Mouse (Mus musculus) induced T-regulatory cell, adult 2 months (primary cell): ENCODE measurements around the gene Nkx2-3.

Experiments
- DNase-seq: peaks from one replicate; pipeline ENCODE4 v3.0.0-alpha.2; 2012; ENCODE audit warnings: low read depth

Gene Nkx2-3

DNA sequence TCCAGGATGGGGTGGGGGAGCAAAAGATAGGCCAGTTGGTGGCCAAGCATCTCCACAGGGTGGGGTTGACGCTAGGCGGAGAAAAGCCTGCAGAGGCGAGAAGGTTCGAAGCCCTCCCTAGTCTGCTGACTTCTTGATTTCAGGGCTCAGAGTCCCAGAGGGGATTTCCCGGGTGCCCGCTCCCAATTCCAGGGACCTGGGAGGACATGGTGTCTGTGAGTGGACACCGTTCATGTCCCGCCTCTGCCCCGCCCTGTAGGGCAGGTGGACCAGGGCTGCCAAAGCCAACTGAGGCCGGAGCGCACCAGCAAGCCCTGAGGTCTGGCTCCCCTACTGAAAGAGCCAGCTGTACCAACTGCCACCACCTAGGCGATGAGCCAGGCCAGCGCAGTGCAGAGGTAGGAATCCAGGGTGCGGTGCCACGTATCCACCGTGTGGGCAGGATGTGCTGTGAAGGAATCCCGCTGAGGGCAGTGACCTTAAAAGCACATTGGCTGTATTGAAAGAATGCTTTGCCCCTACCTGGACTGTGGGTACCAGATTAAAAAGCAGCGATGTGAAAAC is 7.9 kb downstream of the Nkx2-3 start:
- no peak for DNase-seq

DNA sequence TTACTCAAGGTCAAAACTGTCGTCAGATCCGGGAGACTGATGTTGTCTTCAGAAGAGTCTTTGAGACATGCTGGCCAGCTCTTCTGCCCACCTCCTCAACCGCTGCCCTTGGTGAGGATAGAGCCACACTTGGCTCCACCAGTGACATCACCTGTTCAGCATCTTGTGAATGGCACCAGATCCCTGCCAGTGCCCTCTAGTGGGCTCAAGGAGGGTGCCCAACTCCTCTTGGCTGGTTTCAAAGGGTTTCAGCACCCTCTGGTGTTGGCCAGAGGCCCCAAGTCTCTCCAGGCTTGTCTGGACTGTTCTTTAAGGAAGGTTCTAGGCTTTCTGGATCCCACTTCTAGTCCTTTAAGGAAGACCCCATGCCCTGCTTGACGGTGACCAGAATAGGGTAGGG is 11.8 kb downstream of the Nkx2-3 start:
- DNase-seq: peak; percentile 75

DNA sequence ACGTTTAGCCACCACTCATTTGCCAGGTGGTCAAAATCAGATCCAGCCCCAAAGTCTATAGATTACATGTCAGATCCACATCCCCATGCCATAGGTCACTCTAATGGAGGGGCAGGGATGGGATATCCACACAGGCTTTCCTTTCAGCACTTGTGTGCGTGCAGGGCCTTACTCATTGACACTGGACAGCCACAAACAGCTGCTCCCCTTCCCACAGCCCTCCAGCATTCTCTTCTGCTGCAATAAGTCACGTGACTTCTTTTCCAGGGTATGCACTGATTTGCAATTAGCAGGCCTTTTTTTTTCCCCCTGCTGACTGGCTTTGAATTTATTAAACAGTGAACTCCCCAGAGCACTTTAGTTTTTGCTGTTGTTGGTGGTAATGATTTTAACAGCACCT is 14.0 kb downstream of the Nkx2-3 start:
- no peak for DNase-seq

- DNase-seq: peak; percentile 17
These were observed 15.2 kb downstream of the Nkx2-3 start for GRCm38 (mm10) chr19:43627345-43627744.

DNA sequence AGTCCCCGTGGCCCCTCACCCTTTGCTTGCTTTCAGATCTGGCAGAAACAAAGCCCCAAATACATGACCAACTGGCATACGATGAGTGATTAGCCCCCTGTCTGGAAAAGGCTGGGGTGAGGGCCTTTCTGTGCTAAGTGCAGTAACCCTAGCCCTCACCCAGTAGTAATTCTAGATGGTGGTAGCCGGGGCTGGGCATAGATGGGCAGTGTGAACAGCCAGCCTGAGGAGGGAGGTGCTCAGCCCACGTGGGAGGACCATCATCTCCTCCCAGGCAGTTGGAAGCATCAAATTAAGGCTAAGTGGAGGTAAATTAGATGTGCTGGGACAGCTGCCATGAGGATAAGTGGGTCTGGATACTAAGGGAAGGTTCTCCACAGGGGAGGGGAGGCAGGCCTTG is 17.0 kb downstream of the Nkx2-3 start:
- no peak for DNase-seq

GRCm38 (mm10) chr19:43630466-43631251 is 18.5 kb downstream of the Nkx2-3 start:
- peak; percentile 88 for DNase-seq

DNA sequence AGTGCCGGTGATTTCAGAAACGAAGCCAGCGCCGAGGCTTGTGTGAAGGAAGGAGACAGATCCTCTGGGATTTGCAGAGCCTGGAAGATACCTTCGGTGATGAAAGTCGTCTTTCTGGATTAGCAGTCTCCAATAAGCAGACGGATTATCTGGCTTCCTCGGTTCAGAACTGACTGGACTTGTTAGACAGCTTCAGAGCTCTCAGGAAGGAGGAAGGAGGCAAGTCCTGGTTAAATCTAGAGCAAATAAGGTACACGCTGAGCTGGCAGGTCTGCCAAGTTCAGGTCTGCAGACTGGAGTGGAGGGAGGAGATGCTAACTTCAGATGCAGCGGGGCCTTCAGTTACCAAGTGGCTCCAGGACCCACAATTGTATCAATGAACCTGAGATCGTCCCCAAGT is 29.7 kb downstream of the Nkx2-3 start:
- no peak for DNase-seq

DNA sequence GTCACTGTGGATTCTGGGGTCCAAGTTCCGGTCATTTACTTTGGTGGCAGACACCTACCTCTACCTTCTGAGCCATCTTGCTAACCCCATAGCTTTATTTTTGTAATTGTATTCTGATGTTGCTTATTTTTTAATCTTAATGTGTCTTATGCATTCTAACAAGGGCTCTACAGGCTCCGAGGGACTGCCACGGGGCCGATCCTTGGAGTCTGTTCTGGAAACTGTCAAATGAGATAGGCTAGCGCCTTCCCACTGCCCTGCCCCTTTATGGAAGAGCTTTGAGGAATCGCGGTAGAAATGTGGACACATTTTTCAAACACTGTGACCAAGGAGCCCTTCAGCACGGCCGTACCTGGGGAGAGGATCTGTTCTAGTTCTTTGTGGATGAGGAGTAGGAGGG is 30.7 kb downstream of the Nkx2-3 start:
- no peak for DNase-seq

- DNase-seq: no peak
These were observed 33.4 kb downstream of the Nkx2-3 start for GRCm38 (mm10) chr19:43645508-43645907.

DNA sequence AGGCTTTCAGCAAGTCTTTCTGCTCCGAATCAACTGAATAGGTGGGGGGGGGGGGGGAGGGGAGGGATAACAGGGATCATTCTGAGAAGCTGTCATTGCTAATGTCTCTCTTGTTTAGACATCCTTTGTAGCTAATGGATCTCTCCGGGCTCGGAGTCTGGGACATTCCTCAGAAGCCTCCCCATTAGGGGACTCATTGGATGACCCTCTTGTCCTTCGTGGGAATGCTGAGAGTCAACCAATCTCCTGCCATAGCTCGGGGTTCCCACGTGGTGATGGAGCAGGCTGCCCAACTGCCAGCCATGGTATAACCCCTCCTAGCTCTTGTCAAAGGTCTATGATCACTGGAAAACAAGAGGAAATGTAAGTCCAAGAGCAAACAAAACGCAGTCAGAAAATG is 34.7 kb downstream of the Nkx2-3 start:
- no peak for DNase-seq

GRCm38 (mm10) chr19:43647261-43647660 is 35.1 kb downstream of the Nkx2-3 start:
- no peak for DNase-seq

DNA sequence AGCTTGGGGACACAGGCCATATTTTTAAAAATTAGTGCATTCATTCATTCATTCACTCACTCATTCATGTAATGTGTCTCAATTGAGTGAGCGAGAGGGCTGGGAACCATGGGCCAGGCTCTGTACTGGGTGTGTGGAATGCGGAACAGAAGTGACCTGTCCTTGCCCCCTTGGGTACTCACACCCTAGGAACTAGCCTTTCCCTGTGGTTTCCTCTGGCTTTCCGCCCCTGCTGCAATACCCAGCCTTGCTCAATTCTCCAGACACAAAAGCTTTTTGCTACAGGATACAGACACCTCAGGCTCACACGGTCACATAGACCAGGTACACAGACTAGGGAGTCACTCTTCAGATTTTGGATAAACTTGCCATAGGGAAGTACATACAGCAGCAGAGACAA is 36.2 kb downstream of the Nkx2-3 start:
- no peak for DNase-seq

DNA sequence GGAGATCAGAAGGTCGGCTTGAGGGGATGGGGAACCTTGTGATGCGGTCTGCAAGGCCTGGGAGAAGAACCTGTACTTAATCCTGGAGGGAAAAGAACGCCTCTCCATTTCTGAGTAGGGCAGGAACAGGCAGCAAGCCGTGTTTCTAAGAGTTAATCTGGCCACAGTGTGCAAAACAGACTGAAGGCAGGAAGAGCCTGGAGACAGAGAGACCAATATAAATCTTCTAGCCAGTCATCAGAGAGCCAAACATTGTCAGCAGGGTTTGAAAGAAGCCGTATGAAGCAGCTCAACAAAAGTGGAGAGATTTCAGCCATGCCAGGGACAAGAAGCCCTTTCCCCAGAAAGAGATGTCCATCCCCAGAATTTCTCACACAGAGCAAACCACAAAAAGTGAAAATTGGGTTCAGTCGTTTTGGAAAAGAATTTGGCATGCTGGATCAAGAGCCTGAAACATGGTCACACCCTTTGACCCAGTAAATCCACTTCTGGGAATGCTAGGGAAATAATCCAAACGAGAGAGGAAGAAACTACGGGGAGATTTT is 39.2 kb downstream of the Nkx2-3 start:
- no peak for DNase-seq

DNA sequence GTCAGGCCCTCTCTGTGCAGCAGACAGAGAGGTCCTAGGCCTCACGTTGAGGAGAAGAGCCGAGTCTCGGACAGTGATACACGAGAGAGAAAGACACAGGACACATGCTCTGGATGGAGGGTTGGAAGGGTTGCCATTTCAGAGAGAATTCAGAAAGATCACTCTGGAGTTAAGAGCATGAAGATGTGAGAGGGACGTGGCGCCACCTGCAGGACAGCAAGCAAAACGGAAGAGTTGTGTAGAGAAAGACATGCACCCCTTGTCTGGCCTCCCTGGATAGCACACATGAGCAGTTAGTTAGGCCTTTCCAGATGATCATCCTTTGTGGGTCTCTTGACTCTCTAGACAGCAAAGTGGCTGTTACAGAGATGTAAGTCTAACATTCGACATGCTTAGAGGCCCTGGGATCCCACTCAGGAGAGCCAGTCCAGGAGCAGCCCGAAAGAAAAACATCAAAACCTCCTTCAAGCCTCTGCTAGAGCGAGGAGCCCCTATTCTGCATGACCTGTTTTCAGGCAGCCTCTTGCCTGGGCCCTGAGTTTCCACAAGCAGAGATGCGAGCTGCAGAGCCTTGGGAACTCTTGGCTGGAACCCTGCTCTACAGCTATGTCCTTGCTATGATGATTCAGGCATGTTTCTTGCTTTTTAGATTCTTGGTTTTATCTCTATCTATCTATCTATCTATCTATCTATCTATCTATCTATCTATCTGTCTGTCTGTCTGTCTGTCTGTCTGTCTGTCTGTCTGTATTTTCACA is 43.8 kb downstream of the Nkx2-3 start:
- DNase-seq: peak; percentile 74

- DNase-seq: no peak
These were observed 47.5 kb downstream of the Nkx2-3 start for GRCm38 (mm10) chr19:43659632-43660031.

DNA sequence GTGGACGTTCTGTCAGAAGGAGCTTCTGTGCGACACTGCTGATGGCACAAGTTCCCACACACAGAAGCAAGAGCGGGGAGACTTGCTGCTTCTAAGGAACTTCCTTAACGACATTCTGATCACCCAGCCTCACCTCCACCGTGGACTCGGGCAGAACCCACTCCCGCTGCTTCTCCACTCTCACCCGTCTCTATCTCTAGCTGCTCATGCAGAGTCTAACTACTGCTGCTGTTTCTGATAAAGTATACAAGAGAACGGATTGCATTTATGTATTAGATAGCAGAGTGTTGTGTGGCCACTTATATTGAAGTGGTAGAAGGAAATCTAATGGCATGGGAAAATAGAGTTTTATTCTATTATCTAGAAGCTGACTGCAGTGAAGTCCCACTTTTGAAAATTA is 48.6 kb downstream of the Nkx2-3 start:
- no peak for DNase-seq

GRCm38 (mm10) chr19:43662176-43662967 is 50.2 kb downstream of the Nkx2-3 start:
- DNase-seq: no peak

DNA sequence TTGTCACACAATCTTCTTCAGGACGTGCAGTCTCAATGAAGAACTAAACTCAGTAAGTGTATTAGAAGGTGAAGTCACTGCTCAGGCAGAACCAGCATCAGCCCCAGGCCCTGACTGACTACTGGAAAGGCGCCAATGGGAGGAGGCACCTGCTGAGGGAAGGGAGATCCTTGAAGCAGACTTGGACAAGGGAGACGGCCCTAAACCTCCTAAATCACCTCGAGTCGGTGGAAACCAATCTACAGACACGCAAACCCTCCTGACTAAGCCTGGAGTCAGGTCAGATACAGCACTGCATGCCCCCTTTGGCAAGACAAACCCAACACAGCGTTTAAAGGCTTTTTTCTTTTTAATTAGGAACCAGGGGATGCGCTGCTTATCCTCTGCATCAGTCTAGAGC is 51.3 kb downstream of the Nkx2-3 start:
- no peak for DNase-seq
